Mouse (Mus musculus) adrenal gland, adult (tissue): Measurements from ENCODE around the gene Narfl.
"Not testable (repeated sequence)": the region's sequence is repeated elsewhere in the genome, so short reads cannot be mapped to it uniquely, and the experiment has no call there.

Source experiments
- DNase-seq, 2 experiments: peaks; one replicate each; pipeline ENCODE4 v3.0.0; 2022 to 2023; ENCODE audit warnings: low spot score in 1 of 2; ENCODE audit not compliant: inconsistent age in 2 of 2

The Narfl gene

DNA sequence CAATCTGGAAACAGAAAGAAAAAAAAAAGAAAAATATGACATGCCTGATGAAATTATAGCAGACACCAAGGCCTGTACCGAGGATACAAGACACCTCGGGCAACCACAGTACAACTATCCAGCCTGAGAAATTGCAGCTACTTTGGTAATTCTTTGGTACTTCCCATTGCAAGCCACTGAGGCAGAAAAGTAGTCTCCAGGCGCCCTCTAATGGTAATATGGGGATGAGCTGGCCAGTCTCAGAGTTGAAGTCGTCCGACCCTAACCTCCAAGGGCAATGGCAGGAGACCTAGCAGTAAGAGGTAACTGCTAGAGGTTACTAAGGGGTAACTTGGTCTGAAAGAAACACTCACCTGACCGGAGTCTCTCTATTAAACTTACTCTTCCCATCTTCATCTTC is 27.5 kb downstream of the Narfl start:
- DNase-seq = peak; percentile 70 to 91

DNA sequence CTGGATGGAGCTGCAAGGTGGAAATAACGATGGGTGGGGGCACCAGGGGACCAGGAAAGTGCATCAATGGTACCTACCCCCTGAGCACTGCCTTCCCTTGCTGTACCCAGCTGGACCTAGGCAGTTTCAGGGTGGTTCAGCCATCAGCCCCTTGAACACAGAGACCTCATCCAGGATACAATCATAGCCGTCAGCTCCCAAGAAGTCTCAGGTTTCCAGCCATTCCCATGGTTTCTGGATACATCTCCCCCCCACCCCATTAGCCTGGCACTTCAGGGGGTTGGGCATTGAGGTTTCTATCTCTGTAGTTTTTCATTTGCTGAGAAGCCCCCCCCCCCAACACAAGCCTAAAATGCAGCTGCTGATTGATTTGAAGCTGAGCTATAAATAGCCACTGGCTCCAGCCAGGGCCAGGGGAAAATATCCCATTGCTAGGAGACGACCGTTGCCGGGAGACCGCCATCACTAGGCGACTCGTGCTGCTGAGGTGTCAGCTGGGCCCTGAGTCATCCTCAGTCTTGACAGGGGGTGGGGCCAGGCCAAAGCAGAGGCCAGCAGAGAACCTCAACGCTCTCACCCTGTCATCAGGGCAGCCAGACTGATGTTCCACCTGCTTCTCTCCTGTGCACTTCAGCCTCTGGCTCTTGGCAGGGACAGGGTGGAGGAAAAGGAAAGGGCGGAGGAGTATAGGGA is 29.4 kb downstream of the Narfl start:
- peak; percentile 87 to 93 for DNase-seq

DNA sequence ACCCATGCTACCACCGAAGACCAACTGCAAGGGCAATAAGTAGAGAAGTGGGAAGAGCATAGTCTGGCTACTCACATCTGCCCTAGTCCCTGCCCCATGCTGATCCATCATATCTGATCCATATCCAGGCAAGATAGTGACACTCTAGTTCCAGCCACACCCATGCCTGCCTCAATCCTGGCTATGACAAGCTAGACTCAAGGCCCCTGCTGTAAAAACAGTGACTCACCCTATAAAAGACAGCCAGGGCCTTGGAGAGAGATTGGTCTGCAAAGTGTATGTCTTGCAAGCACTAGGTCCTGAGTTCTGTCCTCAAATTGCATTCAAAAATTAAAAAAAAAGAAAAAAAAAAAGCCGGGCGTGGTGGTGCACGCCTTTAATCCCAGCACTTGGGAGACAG is 32.9 kb downstream of the Narfl start:
- peak; percentile 69 to 86 for DNase-seq

DNA sequence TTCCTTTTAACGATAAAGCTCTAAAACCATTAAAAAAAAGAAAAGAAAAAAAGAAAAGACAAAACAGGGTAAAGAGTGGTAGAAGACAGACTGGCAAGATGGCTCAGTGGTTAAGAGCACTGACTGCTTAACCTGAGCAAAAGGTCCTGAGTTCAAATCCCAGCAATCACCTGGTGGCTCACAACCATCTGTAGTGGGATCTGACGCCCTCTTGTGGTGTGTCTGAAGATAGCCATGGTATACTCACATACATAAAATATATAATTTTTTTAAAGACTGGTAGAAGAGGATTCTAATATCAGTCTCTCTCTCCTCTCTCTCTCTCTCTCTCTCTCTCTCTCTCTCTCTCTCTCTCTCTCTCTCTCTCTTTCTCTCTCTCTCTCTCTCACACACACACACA is 33.9 kb downstream of the Narfl start:
- DNase-seq = not testable (repeated sequence)

DNA sequence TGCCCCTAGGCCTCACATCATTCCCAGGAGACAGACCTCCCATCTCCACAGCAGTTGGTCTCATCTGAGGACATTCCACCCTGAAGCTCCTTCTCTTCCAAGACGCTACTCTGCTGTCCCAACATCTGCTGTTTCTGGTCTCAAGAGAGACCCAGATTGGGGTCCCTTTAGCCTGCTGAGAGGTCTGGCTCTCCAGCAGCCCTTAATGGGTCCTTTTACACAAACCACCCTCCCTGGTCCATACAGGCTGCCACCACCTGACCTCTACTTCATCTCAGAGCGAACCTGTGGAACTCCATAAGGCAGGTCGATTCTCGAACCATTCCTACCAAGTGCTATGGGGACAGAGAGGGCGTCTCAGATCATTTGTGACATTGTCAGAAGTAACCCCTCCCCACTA is 34.5 kb downstream of the Narfl start:
- DNase-seq = no peak

DNA sequence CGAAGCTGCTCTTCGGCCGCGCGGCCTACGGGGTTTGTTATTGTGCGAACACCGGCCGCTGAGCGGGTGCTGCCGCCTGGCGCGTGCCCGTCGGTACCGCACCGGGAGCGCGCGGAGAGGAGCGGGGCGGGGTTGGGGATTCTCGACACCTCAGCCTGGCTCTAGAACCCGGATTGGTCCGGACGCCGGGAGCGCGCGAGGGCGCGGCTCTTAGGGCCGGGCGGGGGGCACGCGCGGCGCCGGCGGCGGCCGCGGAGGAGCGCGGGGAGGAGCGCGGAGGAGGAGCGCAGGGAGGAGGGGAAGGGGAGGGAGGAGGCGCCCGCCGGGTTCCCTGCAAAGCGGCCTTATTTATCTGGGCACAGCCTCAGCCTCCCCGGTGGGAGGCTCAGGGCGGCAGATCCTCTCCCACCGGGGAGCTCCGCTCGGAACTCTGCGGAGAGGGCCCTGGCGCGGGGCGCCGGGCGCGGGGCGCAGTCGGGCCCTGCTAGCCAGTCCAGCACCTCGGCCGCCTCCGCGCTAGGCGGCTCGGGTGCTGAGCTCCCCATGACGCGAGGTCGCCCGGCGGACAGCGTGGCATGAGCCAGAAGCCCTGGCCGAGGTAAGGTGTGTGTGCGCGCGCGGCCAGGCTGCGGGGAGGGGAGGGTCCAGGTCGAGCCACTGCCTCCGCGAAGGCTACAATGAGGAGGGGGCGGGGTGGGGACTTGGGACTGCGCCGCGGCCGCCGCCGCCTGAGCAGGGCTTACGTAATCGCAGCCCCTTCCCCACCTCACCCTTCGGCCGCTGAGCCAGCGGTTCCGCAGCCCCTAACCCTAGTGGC is 35.4 kb downstream of the Narfl start, which contains the start of gene Fbxl16:
TSS of gene Fbxl16 (plus strand) at position 297 of the 817 bp plus-strand sequence.
- peak; percentile 93 to 95 for DNase-seq

DNA sequence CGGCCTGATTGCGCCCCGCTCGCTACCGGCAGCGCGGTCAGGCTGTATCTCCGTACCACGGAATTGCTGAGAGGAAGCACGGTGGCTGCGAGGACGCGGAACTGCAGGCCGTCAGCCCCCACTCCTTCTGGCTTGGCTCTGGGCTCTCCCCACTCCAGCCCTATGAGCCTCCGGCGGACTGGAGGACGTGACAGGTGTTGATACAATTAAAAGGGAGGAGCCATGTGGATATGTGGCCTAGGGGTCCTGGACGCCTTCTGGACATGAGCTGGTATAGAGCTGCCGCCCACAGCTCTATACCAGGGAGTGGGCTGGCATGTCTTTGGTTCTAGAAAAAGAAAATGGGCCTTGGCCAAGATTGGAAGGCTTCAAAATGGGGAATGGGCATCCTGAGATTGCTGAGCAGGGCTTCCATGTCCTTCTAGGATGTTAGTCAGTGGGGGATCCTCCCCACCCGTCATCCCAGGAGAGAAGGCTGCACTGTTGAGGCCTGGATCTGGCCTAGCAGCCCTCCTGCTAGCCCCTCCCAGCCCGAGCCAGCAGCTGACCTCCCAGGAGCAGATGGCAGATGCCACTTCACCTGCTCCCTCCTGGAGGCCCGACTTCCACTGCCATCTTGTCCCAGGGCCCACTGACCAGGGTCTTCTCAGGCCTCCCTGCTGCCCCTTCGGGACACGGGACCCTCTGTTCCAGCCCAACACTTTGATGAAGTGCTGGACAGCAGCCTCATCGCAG is 36.2 kb downstream of the Narfl start:
- DNase-seq = peak; percentile 44 to 64

DNA sequence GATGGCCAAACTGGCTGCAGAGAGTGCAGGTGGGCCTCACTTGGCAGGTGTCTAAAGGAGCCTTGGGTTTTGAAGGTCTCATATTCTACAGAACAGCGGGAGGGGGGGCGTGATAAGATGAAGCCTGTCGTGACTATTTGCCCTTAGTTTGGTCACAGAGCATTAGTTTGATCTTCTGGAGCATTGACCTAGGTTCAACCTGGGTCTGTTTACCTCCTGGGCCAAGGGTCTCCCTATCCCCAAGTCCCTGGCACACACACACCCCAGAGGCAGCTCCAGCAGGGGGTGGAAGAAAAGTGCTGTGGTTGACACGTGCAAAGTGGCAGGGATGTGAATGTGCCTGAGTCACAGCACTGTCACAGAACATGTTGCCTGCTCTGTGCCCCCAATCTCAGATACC is 37.3 kb downstream of the Narfl start:
- no peak for DNase-seq

DNA sequence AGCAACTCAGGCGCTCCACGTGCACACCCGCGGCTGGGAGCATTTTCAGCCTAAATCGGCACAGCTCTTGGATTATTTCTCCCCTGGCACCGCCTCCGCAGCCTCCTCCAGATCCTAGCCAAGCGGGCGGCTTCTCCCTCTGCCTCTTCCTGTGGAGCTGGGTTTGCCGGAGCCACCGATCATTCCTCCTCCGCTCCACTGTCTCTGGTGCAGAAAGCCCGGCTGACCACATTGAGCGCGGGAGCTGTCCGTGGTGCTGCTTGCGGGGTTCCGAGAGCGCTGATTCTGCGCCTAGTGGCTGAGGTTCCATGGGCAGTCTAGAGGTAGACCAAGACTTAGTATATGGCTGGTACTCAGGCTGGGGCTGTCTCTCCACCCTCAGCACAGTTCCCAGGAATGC is 39.9 kb downstream of the Narfl start:
- peak; percentile 84 to 94 for DNase-seq

DNA sequence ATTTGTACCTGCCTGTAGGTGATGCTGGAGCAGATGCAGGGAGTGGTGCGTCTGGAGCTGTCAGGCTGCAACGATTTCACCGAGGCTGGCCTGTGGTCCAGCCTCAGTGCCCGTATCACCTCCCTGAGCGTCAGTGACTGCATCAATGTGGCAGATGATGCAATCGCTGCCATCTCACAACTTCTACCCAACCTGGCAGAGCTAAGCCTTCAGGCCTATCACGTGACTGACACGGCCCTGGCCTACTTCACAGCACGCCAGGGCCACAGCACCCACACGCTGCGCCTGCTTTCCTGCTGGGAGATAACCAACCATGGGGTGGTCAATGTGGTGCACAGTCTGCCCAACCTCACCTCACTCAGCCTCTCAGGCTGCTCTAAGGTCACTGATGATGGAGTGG is 44.1 kb downstream of the Narfl start:
- peak; percentile 53 to 85 for DNase-seq

DNA sequence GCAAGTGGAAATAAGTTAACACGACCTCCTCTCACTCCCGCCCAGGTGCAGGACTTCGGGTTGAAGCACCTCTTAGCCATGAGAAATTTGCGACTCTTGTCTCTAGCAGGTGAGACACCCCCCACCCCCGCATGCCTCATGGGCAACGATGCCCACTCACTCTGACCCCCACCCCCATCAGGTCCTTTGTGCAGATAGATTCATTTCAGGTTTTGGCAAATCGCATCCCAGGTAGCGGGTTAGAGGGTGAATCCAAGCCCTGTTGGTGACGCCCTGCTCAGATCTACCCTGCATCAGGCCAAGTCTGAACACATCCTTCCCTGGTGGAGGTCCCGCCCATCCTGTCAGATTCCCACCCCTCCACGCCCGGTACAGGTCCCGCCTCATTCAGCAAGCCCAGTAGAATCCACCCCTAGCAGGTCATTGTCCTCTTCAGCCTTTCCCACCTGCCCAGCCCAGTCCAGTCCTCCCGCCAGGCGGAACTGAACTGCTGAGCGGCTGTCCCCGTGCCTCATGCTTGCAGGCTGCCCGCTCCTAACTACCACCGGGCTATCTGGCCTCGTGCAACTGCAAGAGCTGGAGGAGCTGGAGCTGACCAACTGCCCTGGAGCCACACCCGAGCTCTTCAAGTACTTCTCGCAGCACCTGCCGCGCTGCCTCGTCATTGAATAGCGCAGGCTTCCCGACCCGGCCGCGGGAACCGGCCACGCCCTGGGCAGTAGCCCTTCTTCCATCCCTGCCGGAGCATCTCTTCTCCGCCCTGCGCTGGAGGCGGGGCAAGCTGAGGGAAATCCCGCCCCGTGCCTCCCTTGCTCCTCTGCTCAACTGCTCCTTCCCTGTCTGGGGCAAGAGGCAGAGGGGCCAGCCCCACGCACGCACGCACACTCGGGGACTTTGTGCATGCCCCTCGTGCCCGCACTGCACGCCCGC is 45.5 kb downstream of the Narfl start:
- no peak for DNase-seq

DNA sequence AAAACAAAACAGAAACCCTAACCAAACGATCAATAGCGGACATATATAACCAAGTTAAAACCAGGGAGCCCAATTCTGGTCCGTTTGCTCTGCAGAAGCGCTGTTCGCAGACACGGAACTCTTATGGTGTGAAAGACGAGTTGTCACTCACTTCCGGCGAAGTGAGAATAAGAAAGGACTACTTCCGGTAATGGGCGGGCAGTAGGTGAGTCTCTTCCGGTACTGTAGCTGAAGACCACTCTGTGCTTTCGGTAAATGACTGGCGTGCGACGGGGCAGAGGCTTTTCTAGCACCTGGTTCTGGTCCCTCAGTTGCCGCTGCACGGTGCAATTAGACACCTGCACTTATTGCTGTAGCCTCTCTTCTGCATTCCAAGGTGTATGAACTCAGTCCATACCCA is 49.9 kb downstream of the Narfl start, which contains the start of gene Wdr24:
TSS of gene Wdr24 (plus strand) at position 176 of the 400 bp plus-strand sequence.
- DNase-seq = peak; percentile 82 to 94

DNA sequence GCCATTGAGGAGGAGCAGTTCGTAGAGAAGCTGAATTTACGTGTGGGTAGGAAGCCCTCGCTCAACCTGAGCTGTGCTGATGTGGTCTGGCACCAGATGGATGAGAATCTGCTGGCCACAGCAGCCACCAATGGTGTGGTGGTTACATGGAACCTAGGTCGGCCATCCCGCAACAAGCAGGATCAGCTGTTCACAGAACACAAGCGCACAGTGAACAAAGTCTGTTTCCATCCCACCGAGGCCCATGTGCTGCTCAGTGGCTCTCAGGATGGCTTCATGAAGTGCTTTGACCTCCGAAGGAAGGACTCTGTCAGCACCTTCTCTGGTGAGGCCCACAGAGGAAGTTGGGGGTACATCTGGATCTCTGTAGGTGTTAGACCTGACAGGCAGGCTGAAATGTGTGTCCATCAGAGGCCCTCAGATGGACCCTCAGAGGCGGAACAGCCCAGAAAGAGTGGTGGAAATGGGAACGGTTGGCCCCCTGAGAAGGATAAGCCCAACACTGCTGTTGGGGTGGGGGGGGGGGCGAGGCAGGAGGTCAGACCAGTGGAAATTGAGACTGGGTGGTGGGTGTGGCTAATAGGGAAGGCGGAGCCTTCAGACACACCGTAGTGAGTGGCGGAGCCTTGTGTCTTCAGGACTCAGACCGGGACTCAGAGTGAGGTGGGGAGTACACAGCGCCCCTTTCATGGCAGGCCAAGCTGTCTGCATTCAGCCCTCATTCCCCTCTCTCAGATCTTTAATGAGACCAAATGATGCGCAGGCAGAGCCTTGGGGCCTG is 51.0 kb downstream of the Narfl start:
- no peak for DNase-seq

DNA sequence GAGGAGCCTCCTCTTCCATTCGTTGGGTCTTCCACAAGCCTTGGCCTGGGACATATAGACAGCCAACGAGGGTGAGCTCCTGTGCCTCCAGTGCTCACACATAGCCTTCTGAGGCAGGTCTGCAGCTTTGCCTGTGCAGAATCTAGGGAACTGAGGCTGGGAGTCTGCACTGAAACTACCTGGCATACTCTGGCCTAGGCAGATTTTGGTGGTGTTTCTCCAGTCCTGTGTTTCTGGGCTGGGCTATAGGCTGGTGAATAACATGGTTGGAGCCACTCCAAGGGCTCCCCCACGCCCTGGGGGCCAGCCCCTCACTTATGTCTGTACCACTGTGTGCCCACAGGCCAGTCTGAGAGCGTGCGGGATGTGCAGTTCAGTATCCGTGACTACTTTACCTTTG is 51.7 kb downstream of the Narfl start:
- no peak for DNase-seq

DNA sequence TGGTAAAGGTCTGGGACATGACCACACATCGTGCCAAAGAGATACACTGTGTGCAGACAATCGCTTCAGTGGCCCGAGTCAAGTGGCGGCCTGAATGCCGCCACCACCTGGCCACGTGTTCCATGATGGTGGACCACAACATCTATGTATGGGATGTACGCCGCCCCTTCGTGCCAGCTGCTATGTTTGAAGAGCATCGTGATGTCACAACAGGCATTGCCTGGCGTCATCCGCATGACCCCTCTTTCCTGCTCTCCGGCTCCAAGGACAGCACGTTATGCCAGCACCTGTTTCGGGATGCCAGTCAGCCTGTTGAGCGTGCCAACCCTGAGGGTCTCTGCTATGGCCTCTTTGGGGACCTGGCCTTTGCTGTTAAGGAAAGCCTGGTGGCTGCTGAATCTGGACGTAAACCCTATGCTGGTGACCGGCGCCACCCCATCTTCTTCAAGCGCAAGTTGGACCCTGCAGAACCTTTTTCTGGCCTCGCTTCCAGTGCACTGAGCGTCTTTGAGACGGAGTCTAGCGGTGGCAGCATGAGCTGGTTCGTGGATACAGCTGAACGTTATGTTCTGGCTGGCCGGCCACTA is 52.5 kb downstream of the Narfl start:
- DNase-seq = peak in 1 of 2 experiments; percentile 18

DNA sequence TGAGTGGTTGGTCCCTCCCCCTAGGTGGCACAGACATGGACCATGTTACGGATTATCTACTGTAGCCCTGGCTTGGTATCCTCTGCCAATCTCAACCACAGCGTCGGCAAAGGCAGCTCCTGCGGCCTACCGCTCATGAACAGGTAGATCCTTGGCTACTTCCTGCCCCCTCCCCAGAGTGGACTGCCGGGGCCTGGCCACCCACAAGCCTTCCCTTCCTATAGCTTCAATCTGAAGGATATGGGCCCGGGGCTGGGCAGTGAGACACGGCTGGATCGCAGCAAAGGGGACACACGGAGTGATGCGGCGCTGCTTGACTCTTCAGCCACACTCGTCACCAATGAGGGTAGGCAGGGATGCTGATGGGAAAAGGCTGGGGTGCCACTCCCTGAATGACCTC is 53.4 kb downstream of the Narfl start:
- DNase-seq = peak; percentile 21 to 33

DNA sequence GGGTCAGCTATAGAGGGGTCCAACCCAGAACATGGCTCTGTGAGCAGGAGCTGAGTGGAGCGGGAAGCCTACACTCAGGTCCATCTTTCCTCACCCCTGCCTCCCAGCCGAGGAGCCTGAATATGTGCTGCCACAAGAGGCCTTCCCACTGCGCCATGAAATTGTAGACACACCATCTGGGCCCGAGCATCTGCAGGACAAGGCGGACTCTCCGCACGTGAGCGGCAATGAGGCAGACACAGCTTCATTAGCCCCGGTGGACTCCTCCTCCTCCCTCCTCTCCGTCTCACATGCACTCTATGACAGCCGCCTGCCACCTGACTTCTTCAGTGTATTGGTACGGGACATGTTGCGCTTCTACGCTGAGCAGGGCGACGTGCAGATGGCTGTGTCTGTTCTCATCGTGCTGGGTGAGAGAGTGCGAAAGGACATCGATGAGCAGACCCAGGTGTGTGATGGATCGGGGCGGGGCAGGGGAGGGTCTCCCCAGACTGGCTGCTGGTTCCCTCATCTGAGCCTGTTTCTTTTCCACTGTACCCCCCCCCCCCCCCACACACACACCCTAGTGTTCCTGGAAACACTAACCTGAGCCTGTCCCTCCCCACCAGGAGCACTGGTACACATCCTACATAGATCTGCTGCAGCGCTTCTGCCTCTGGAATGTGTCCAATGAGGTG is 54.1 kb downstream of the Narfl start:
- DNase-seq = peak in 1 of 2 experiments; percentile 25

DNA sequence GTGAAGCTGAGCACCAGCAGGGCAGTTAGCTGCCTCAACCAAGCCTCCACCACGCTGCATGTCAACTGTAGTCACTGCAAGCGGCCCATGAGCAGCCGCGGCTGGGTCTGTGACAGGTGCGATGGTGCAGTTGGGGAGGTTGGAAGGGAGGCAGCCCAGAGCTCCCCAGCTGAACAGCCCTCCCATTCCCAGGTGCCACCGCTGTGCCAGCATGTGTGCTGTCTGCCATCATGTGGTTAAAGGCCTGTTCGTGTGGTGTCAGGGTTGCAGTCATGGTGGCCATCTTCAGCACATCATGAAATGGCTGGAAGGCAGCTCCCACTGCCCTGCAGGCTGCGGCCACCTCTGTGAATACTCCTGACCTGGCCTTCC is 54.6 kb downstream of the Narfl start:
- DNase-seq = peak in 1 of 2 experiments; percentile 45
